Comparison of ENCODE assay signal across 7 mouse cellular contexts in the genomic region with DNA sequence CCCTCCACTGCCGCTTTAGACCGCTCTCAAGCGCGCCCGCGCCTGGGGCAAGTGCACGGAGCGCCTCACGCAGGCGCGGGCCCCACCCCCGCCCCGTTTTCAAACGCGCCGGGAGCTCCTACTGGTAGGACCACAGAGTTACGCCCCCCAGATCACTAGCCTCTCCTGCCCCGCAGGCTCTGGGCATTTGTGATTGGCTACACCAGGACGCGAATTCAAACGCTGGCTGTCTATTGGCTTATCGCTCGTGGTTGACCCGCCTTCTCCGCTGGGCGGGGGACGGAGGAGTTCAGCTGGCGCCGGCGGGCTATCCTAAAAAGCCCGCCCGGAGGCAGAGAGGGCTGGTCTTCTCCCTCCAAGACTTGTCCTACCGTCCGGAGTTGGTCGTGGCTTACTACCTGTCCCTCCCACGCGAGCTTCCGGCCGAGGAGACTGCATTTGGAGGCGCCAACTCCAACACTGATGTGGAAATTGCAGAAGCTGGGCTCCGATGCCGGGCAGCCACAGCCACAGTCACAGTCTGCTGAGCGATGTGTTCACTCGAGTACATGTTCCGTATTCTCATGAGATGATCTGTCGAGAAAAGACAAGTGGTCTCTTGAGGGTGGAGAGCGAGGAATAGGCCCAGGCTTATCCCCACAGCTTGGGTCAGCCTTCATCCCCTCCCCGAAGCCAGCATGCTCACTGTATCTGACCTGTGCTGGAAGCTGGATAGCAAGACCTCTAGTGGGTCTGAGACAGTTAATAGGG. TPM values are rescaled to one million over a fixed set of nuclear protein-coding genes. Genes with fewer than 3 reads are reported as not detected.
DNase-seq lines count a peak whose midpoint lies in the region; ATAC-seq lines count a peak whose summit lies in the region.

Ccnf (minus strand) TSS at position 165 of the 750 bp plus-strand sequence.

- H3K9me3 ChIP-seq in embryonic facial prominence, embryonic 11.5 days (replicated peaks; ENCODE audit: control insufficient read depth, low read length): no peaks in the 10 kb centered on the region
- no peaks in the 10 kb centered on the region for H3K9me3 ChIP-seq in limb, embryonic 10.5 days (replicated peaks)
- no peaks in the 10 kb centered on the region for H3K9me3 ChIP-seq in midbrain, embryonic 13.5 days

- H3K9ac ChIP-seq in embryonic facial prominence, embryonic 11.5 days (replicated peaks; ENCODE audit: low read length): peak within 1 kb of the TSS; percentile 85
- H3K9ac ChIP-seq in midbrain, embryonic 13.5 days (replicated peaks): peak within 1 kb of the TSS; percentile 88

- H3K36me3 ChIP-seq in embryonic facial prominence, embryonic 11.5 days (replicated peaks; ENCODE audit: control insufficient read depth, insufficient read depth, low read depth, low read length): peaks cover 15% of the 10 kb centered on the region
- peaks cover 33% of the 10 kb centered on the region for H3K36me3 ChIP-seq in limb, embryonic 10.5 days
- H3K36me3 ChIP-seq in midbrain, embryonic 13.5 days: peaks cover 16% of the 10 kb centered on the region

- under 1% methylated on average over 48 of the region's 48 CpGs for WGBS in embryonic facial prominence, embryonic 11.5 days
- WGBS in limb, embryonic 10.5 days: under 1% methylated on average over 48 of the region's 48 CpGs
- WGBS in midbrain, embryonic 13.5 days: under 1% methylated on average over 48 of the region's 48 CpGs

- peak within 1 kb of the TSS; percentile 74 for H3K27ac ChIP-seq in embryonic facial prominence, embryonic 11.5 days (replicated peaks; ENCODE audit: low read depth, low read length)
- H3K27ac ChIP-seq in limb, embryonic 10.5 days: peak within 1 kb of the TSS; percentile 96
- peak within 1 kb of the TSS; percentile 77 for H3K27ac ChIP-seq in midbrain, embryonic 13.5 days

- peak; percentile 97 for DNase-seq in adrenal gland, postnatal 14 days
- peak; percentile 99 for DNase-seq in embryonic facial prominence, embryonic 11.5 days (ENCODE audit: low spot score)
- peak; percentile 97 for DNase-seq in kidney, adult 11 months
- DNase-seq in limb, embryonic 10.5 days (ENCODE audit: low spot score): peak; percentile 94
- DNase-seq in spleen, adult 12 weeks (ENCODE audit: low spot score): peak; percentile 94

- H3K4me2 ChIP-seq in embryonic facial prominence, embryonic 11.5 days (ENCODE audit: low read depth, low read length): peak within 1 kb of the TSS; percentile 50
- H3K4me2 ChIP-seq in midbrain, embryonic 13.5 days (replicated peaks): peak within 1 kb of the TSS; percentile 82

- H3K27me3 ChIP-seq in embryonic facial prominence, embryonic 11.5 days (ENCODE audit: control insufficient read depth, insufficient read depth, low read length): no peaks in the 10 kb centered on the region
- no peaks in the 10 kb centered on the region for H3K27me3 ChIP-seq in limb, embryonic 10.5 days (ENCODE audit: low read depth, poor library complexity, severe bottlenecking)
- no peaks in the 10 kb centered on the region for H3K27me3 ChIP-seq in midbrain, embryonic 13.5 days

- ATAC-seq in embryonic facial prominence, embryonic 11.5 days (replicated peaks; ENCODE audit: insufficient number of reproducible peaks, low FRiP score, low TSS enrichment, low read depth): peak; percentile 100
- peak; percentile 97 for ATAC-seq in granulocyte monocyte progenitor cell, adult 5-6 weeks (replicated peaks; ENCODE audit: poor library complexity, severe bottlenecking)
- ATAC-seq in midbrain, embryonic 13.5 days: peak; percentile 100

- H3K4me1 ChIP-seq in embryonic facial prominence, embryonic 11.5 days (ENCODE audit: control insufficient read depth, insufficient read depth, low read length): peaks cover 4% of the 10 kb centered on the region; the same call in 1 of the 2 replicates
- peaks cover 9% of the 10 kb centered on the region for H3K4me1 ChIP-seq in limb, embryonic 10.5 days
- H3K4me1 ChIP-seq in midbrain, embryonic 13.5 days (replicated peaks): peaks cover 17% of the 10 kb centered on the region

- H3K4me3 ChIP-seq in embryonic facial prominence, embryonic 11.5 days (ENCODE audit: low read depth, low read length): peak within 1 kb of the TSS; percentile 71
- peak within 1 kb of the TSS; percentile 64 for H3K4me3 ChIP-seq in limb, embryonic 10.5 days
- peak within 1 kb of the TSS; percentile 81 for H3K4me3 ChIP-seq in midbrain, embryonic 13.5 days (replicated peaks)

RNA-seq across cellular contexts. Expression of gene Ccnf, which starts in this region (rescaled TPM):
- total RNA-seq in adrenal gland, postnatal 14 days (2021): 12.0 and 12.8 TPM in 2 replicates
- polyA plus RNA-seq in embryonic facial prominence, embryonic 11.5 days (2014; fragmentation: Nextera tagmentation; extraction: Ambion mirVana): 99.6 and 101 TPM in 2 replicates
- 6.1 and 18.3 TPM in 2 replicates for total RNA-seq in granulocyte monocyte progenitor cell, adult 5-6 weeks (2014; fragmentation: Nextera tagmentation)
- 22.7 and 24.1 TPM in 2 replicates for total RNA-seq in granulocyte monocyte progenitor cell, adult 5-6 weeks (2017)
- polyA plus RNA-seq in limb, embryonic 10.5 days (2016; fragmentation: Nextera tagmentation; extraction: Ambion mirVana): 117 and 120 TPM in 2 replicates
- polyA plus RNA-seq in midbrain, embryonic 13.5 days (2015; fragmentation: Nextera tagmentation; extraction: Ambion mirVana): 30.9 and 32.9 TPM in 2 replicates

Comparison
In these comparisons a context has a peak if more than half of its experiments do, and no peak if none do; other contexts are left out.
1. Peak in every context shown above with its lines: DNase-seq, ATAC-seq, H3K4me3 ChIP-seq and H3K27ac ChIP-seq.